Mouse (Mus musculus): ENCODE data around the gene Letmd1. TPM values are rescaled to one million over a fixed set of nuclear protein-coding genes. Genes with fewer than 3 reads are reported as not detected.

Letmd1 gene
- polyA plus RNA-seq, 1 experiment from 2014 or later = 44.7 TPM

DNA sequence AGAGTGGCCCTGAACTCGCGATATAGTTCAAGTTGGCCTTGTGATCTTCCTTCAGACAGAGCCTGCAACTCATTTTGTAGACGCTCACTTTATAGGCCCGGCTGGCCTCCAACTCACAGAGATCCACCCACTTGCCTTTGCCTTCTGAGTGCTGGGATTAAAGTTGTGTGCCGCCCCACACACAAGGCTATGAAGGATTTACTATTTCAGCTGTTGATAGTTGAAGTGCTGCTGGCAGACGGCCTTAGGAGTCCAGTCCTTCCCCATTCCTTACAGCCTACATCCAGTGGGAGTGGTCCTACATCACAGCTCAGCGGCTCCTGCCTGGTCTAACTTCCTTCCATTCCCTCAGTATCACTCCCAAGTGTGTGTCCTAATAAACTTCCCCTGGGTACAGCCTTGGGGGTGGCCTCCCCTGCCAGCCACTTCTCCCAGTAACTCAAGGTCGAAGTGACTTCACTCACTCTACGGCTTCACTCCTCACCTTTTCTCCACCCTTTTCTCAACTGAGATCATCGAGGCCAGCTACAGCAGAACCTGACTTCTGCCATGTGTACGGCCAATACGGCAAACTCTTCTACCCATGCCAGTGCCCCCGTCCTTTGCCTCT lies 40.4 kb upstream of the Letmd1 start:
- no peak overlapping the region for H3K27ac ChIP-seq
- WGBS = 89% methylated on average over 13 of the region's 13 CpGs
- no peak for ATAC-seq
- H3K27me3 ChIP-seq = peaks cover 29% of the 10 kb centered on the region
- H3K4me3 ChIP-seq = no peak overlapping the region
- 0 out of 2 replicates have a peak, but pooled peaks cover 3% of the 10 kb centered on the region for H3K9me3 ChIP-seq (replicated peaks)
- H3K9ac ChIP-seq = no peak overlapping the region
- H3K4me1 ChIP-seq = peaks cover 10% of the 10 kb centered on the region
- no peak overlapping the region for H3K4me2 ChIP-seq
- H3K36me3 ChIP-seq (ENCODE audit: poor library complexity, severe bottlenecking) = no peaks in the 10 kb centered on the region

DNA sequence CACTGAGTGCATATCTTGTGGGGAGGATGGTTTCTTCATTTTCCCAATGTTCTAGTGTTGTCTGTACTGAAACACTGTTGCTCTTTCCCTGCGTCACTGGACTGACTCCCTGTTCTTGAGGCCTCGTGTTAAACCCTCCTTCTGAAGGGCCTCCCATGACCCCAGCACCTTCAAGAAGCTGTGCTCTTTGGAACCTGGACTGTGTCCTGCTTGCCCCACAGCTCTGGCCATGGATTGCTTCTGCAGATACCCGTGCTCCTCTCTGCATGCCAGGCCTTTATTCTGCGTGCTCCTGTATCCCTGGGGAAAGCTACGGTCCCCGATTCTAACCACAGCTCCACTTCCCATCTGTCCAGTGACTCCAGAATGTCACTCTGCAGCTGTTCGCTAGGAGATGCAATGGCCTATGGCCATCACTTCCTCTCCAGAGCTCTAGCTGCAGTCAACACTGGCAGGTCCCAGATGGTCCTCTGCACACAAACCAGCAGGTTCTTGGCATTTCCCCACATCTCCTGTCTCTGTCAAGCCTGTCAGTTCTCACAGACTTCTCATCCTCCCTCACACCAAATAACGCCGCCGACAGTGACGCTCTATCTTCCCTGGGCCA lies 38.8 kb upstream of the Letmd1 start:
- Histone ChIP-seq H3K4me3 (no peak overlapping the region), H3K27me3 (peaks cover 14% of the 10 kb centered on the region), H3K9ac (no peak overlapping the region), H3K4me1 (no peaks in the 10 kb centered on the region), H3K4me2 (no peak overlapping the region), H3K27ac (no peak overlapping the region), H3K36me3 (ENCODE audit: poor library complexity, severe bottlenecking) (no peaks in the 10 kb centered on the region), H3K9me3 (replicated peaks) (0 out of 2 replicates have a peak, but pooled peaks cover 3% of the 10 kb centered on the region)
- WGBS = 83% methylated on average over 11 of the region's 11 CpGs
- no peak for ATAC-seq

DNA sequence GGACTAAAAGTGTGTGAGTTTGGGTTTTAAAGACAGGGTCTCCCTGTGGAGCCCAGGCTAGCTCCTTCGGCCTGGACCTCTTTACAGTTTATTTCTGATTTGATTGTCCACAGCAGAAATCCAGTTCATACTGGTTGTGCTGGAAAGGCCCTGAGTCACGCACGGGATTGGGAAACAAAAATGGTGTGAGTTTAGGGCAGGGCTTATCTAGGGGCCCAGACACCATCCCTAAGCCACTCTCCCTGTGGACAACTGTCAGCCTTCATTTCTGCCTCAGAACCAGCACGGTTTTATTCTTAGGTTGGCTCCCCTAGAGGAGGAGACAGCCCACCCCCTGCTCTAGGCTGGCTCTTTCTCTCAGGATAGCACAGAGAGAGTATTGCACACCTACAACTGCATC lies 35.6 kb upstream of the Letmd1 start:
- WGBS = 70% methylated on average over 4 of the region's 4 CpGs
- no peak overlapping the region for H3K27ac ChIP-seq
- no peak overlapping the region for H3K4me2 ChIP-seq
- no peak overlapping the region for H3K4me3 ChIP-seq
- no peaks in the 10 kb centered on the region for H3K9me3 ChIP-seq (replicated peaks)
- no peaks in the 10 kb centered on the region for H3K27me3 ChIP-seq
- no peak for ATAC-seq
- H3K4me1 ChIP-seq = no peaks in the 10 kb centered on the region
- H3K36me3 ChIP-seq (ENCODE audit: poor library complexity, severe bottlenecking) = no peaks in the 10 kb centered on the region
- H3K9ac ChIP-seq = no peak overlapping the region

DNA sequence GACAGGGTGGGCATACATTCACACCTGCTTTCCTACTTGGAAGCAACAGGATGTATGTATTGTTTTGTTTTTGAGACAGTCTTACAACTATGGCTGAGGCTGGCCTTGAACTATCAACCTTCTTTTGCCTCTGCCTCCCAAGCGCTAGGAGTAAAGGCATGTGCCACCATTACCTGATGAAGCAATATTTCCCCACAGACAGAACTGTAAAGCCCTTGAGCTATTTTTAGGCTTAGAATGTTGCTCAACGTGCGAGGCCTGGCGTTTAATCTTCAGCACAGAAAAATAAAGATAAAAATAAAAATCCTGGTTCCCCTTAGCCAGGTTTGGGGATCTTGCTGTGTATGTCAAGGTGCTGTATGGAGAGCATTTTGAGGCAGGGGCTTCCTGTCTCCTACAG lies 32.7 kb upstream of the Letmd1 start:
- Histone ChIP-seq H3K9me3 (replicated peaks) (no peaks in the 10 kb centered on the region), H3K27me3 (0 out of 2 replicates have a peak, but pooled peaks cover 3% of the 10 kb centered on the region), H3K27ac (no peak overlapping the region), H3K4me2 (no peak overlapping the region), H3K4me1 (no peaks in the 10 kb centered on the region), H3K9ac (no peak overlapping the region), H3K4me3 (no peak overlapping the region), H3K36me3 (ENCODE audit: poor library complexity, severe bottlenecking) (no peaks in the 10 kb centered on the region)
- ATAC-seq = no peak
- WGBS = 92% methylated on average over 4 of the region's 4 CpGs

DNA sequence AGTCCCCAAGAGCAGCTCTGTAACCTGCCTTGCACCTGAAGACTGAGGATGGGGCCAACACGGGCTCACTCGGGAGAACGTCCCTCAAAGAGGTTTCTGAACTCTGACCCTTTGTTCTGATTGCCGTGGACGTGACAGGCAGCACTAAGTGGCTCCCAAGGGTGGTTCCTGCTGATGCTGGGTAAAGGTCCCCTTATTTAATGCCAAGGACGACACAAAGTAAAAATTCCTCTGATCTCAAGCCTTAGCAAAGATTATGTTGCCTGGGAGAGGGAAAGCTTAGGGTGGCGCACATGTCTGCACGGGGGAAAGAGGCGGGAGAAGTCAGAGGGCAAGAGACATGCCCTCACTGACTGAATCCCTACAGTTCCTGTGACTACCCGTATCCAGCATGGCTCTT lies 32.3 kb upstream of the Letmd1 start:
- Histone ChIP-seq H3K4me1 (no peaks in the 10 kb centered on the region), H3K27ac (no peak overlapping the region), H3K9me3 (replicated peaks) (no peaks in the 10 kb centered on the region), H3K9ac (no peak overlapping the region), H3K4me3 (no peak overlapping the region), H3K4me2 (no peak overlapping the region), H3K36me3 (ENCODE audit: poor library complexity, severe bottlenecking) (no peaks in the 10 kb centered on the region), H3K27me3 (0 out of 2 replicates have a peak, but pooled peaks cover 3% of the 10 kb centered on the region)
- ATAC-seq = no peak
- WGBS = 78% methylated on average over 10 of the region's 10 CpGs

DNA sequence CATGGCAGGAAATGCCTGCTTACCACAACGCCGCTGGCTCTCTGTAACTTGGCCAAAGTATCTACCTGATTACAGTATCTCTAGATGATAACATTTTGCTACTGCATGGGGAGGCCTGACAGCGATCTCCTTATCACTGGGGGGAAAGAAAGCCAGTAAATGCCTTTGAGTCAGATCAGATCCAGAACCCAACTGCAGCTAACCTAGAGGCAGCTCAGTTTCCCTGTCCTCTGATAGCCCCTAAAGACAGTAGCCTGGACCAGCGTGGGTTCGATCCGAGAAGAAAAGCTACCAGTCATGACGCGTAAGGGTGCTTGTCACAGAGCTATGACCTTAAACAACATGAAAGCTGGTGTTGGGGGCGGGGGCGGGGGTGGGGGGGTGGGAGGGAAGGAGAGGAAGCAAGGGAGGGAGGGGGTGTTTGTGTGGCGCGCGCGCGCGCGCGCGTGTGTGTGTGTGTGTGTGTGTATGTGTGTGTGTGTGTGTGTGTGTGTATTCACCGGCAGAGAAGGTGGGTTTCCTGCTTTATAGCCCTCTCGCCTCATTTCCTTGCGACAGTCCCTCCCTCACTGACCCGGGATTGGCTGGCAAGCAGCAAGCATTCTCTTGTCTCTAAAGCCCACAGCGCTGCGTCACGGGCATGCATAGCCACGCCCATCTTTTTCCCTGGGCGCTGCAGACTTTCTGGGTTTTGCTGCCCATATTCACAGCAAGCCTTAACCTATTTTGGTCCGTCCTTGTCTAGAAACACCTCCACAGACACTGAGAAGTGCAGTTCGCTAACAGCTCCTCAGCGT lies 25.5 kb upstream of the Letmd1 start:
- peak overlapping the region; percentile 68 for H3K9ac ChIP-seq
- H3K9me3 ChIP-seq (replicated peaks) = no peaks in the 10 kb centered on the region
- H3K4me1 ChIP-seq = peaks cover 10% of the 10 kb centered on the region
- peak overlapping the region; percentile 67 for H3K4me2 ChIP-seq
- ATAC-seq = peak; percentile 99
- no peaks in the 10 kb centered on the region for H3K36me3 ChIP-seq (ENCODE audit: poor library complexity, severe bottlenecking)
- peak overlapping the region; percentile 42 for H3K4me3 ChIP-seq
- H3K27ac ChIP-seq = peak overlapping the region; percentile 45
- WGBS = 6% methylated on average over 28 of the region's 31 CpGs
- 0 out of 2 replicates have a peak, but pooled peaks cover 3% of the 10 kb centered on the region for H3K27me3 ChIP-seq

DNA sequence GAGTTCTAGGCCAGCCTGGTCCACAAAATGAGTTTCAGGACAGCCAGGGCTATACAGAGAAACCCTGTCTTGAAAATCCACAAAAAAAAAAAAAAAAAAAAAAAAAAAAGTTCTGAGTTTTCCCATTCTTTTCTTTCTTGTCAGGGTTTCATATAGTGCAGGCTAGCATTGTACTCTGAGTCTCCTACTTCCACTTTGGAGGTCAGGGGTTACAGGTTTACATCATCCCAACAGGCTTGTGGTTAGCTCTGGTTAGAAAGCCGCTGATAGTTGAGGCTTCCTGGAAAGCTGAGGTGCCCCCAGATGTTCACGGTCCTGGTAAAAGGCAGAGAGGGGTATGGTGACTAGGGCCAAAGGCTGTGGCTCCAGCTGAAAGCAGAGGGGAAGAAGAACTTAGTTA lies 21.9 kb upstream of the Letmd1 start:
- Histone ChIP-seq H3K27ac (no peak overlapping the region), H3K9me3 (replicated peaks) (no peaks in the 10 kb centered on the region), H3K4me3 (no peak overlapping the region), H3K27me3 (no peaks in the 10 kb centered on the region), H3K4me2 (no peak overlapping the region), H3K9ac (no peak overlapping the region), H3K4me1 (peaks cover 14% of the 10 kb centered on the region), H3K36me3 (ENCODE audit: poor library complexity, severe bottlenecking) (no peaks in the 10 kb centered on the region)
- 84% methylated on average over 2 of the region's 2 CpGs for WGBS
- ATAC-seq = no peak

DNA sequence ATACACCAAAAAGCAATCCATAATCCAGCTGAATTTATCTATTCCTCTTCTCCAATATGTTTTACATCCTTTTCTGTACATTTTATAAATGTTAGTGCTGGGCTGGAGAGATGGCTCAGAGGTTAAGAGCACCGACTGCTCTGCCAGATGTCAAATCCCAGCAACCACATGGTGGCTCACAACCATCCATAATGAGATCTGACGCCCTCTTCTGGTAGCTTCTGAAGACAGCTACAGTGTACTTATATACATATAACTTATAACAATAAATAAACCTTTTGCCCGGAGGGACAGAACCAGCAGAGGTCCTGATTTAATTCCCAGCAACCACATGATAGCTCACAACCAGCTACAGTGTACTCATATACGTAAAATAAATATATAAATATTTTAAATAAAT lies 20.3 kb upstream of the Letmd1 start:
- H3K4me2 ChIP-seq = no peak overlapping the region
- 77% methylated on average over 4 of the region's 4 CpGs for WGBS
- H3K27ac ChIP-seq = no peak overlapping the region
- H3K36me3 ChIP-seq (ENCODE audit: poor library complexity, severe bottlenecking) = no peaks in the 10 kb centered on the region
- H3K4me1 ChIP-seq = peaks cover 9% of the 10 kb centered on the region
- no peak overlapping the region for H3K9ac ChIP-seq
- H3K27me3 ChIP-seq = no peaks in the 10 kb centered on the region
- H3K4me3 ChIP-seq = no peak overlapping the region
- H3K9me3 ChIP-seq (replicated peaks) = no peaks in the 10 kb centered on the region
- ATAC-seq = no peak

DNA sequence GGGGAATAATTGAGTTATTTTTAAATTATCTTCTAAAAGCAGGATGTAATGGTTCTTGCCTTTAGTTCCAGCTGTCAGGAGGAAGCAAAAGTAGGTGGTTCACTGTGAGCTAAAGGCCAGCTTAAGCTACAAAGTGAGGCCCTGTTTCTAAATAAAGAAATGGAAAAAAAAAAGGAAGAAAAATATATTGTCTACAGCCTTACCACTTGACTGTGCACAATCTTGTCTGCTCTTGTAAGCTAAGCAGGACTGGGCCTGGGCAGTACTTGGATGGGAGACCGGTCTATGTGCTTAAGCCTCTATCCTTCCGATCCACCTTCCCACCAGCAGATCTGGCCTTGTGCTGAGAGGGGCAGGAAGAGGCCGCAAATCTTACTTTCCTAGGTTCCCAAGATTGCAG lies 19.3 kb upstream of the Letmd1 start:
- Histone ChIP-seq H3K36me3 (ENCODE audit: poor library complexity, severe bottlenecking) (no peaks in the 10 kb centered on the region), H3K4me2 (no peak overlapping the region), H3K27me3 (no peaks in the 10 kb centered on the region), H3K9ac (no peak overlapping the region), H3K4me1 (0 out of 2 replicates have a peak, but pooled peaks cover 4% of the 10 kb centered on the region), H3K27ac (no peak overlapping the region), H3K9me3 (replicated peaks) (no peaks in the 10 kb centered on the region), H3K4me3 (no peak overlapping the region)
- no peak for ATAC-seq
- 94% methylated on average over 3 of the region's 3 CpGs for WGBS

DNA sequence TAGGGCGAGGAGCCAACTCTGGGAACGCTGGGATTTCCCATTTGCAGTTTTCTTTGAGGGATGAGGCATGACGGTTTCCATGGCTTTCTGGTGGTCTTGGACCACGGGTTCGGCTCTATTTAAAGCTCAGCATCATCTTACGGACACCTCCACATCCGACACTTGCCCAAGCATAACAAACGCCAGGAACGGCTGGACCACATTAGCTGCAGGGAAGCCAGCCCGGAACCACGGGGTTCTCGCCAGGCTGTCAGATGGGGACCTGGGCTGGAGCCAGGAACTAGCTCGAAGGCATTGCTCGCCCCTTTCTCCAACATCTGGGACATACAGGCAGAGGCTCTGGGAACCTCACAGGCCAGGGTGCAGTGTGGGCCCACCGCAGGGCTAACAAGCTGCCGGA lies 17.6 kb upstream of the Letmd1 start:
- Histone ChIP-seq H3K36me3 (ENCODE audit: poor library complexity, severe bottlenecking) (no peaks in the 10 kb centered on the region), H3K9me3 (replicated peaks) (no peaks in the 10 kb centered on the region), H3K4me3 (no peak overlapping the region), H3K4me2 (no peak overlapping the region), H3K9ac (no peak overlapping the region), H3K4me1 (0 out of 2 replicates have a peak, but pooled peaks cover 4% of the 10 kb centered on the region), H3K27me3 (no peaks in the 10 kb centered on the region), H3K27ac (no peak overlapping the region)
- ATAC-seq = no peak
- 68% methylated on average over 16 of the region's 16 CpGs for WGBS

DNA sequence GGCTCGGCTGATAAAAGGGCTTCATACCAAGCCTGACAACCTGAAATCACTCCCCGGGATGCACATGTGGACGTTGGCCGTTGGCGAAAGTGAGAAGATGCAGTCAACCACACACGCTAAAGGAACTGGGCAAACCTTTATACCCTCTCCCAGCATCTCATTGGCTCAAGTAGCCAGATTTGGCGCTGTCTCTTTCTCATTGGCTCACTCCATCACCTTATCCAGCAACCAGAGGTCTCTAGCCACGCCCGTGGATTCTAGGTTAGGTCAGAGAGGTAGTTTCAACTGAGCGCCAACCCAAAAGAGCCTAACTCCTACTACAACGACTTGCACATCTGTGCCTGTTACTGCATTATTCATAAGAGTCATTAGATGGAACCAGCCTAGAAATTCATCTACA lies 16.3 kb upstream of the Letmd1 start:
- no peak for ATAC-seq
- 80% methylated on average over 11 of the region's 11 CpGs for WGBS
- H3K4me1 ChIP-seq = 0 out of 2 replicates have a peak, but pooled peaks cover 4% of the 10 kb centered on the region
- H3K9me3 ChIP-seq (replicated peaks) = no peaks in the 10 kb centered on the region
- no peaks in the 10 kb centered on the region for H3K36me3 ChIP-seq (ENCODE audit: poor library complexity, severe bottlenecking)
- no peak overlapping the region for H3K27ac ChIP-seq
- H3K27me3 ChIP-seq = no peaks in the 10 kb centered on the region
- no peak overlapping the region for H3K4me2 ChIP-seq
- no peak overlapping the region for H3K9ac ChIP-seq
- H3K4me3 ChIP-seq = no peak overlapping the region

DNA sequence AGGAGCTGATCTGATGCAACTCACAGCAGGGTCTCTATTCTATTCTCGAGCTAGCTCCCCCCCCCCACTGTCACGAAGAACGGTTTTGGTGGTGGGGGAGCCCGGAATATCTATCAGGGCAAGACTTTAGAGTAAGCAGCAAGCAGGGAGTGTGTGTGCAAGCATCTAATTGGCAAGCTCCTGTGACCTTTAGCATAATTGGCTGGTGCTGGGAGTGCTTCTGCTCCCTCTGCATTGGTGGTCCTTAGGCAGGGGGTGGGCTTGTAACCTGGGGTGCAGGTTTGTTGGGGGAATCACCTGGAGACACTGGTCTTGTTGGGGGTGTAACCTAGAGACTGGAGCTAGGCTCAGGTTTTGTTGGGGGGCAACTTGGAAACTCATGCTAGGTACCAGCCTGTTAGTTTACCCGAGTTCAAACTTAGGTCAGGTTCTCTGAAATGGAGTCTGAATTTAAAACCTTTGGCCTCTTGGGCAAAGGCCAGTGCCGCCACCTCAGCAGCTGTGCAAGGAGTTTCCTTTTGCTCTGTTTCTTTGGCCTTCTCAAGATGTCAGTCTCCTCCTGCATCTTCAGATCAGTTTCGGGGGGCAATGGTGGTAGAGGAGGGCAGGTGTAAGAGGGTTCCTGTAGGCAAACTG lies 12.3 kb upstream of the Letmd1 start:
- H3K27me3 ChIP-seq = peaks cover 11% of the 10 kb centered on the region; the same call in 1 of the 2 replicates
- no peak overlapping the region for H3K9ac ChIP-seq

More for the DNA sequence above, 12.3 kb upstream of the Letmd1 start:
- H3K4me3 ChIP-seq = no peak overlapping the region
- no peaks in the 10 kb centered on the region for H3K4me1 ChIP-seq
- H3K9me3 ChIP-seq (replicated peaks) = no peaks in the 10 kb centered on the region
- H3K27ac ChIP-seq = no peak overlapping the region
- H3K4me2 ChIP-seq = no peak overlapping the region
- no peak for ATAC-seq
- 61% methylated on average over 7 of the region's 7 CpGs for WGBS
- no peaks in the 10 kb centered on the region for H3K36me3 ChIP-seq (ENCODE audit: poor library complexity, severe bottlenecking)

Measured in forebrain, embryonic 13.5 days (tissue).